Mouse (Mus musculus) small intestine, adult 2 months (tissue): ENCODE data around the gene Arsa. TPM values are rescaled to one million over a fixed set of nuclear protein-coding genes. Genes with fewer than 3 reads are reported as not detected.

Experiments
- H3K27ac ChIP-seq: fragments of 200-500 bp; 2 replicates; pipeline ENCODE4 v1.5.1; 2012; ENCODE audit warnings: low read depth, low read length, control low read depth, inconsistent platforms; ENCODE audit not compliant: insufficient read depth
- H3K27me3 ChIP-seq: fragments of 200-500 bp; 2 replicates; pipeline ENCODE4 v1.6.1; 2012; ENCODE audit warnings: mild to moderate bottlenecking, moderate library complexity, low read length, inconsistent platforms; ENCODE audit not compliant: control insufficient read depth, insufficient read depth
- H3K36me3 ChIP-seq: fragments of 200-500 bp; 2 replicates; pipeline ENCODE4 v1.6.1; 2012; ENCODE audit warnings: mild to moderate bottlenecking, low read length, control low read depth, inconsistent platforms; ENCODE audit not compliant: control insufficient read depth, insufficient read depth
- H3K4me1 ChIP-seq: fragments of 200-500 bp; 2 replicates; pipeline ENCODE4 v1.6.1; 2012; ENCODE audit warnings: low read length, inconsistent platforms, mixed read lengths; ENCODE audit not compliant: control insufficient read depth, insufficient read depth, insufficient read length
- H3K4me3 ChIP-seq: fragments of 200-500 bp; 2 replicates; pipeline ENCODE4 v1.5.1; 2012; ENCODE audit warnings: low read depth, mild to moderate bottlenecking, control low read depth, inconsistent platforms, low read length, moderate library complexity
- CTCF ChIP-seq: fragments of 200-500 bp; IDR thresholded peaks from 2 replicates; pipeline ENCODE4 v1.5.1; 2012; ENCODE audit warnings: low read depth, mild to moderate bottlenecking, control low read depth, inconsistent platforms, low read length, moderate library complexity, mixed read lengths; ENCODE audit not compliant: insufficient replicate concordance, insufficient read length; ENCODE audit errors: extremely low read depth
- POLR2A ChIP-seq: fragments of 200-500 bp; IDR thresholded peaks from 2 replicates; pipeline ENCODE4 v1.6.1; 2012; ENCODE audit warnings: low read depth, mild to moderate bottlenecking, control low read depth, inconsistent platforms, low read length, moderate library complexity
- WGBS: fragments of 180-500 bp; shearing (Covaris S2); methylation state at CpG from one replicate; pipeline ENCODE4 v1.1.7; 2018; 5-methylcytosine and 5-hydroxymethylcytosine counted together
- polyA plus RNA-seq: library from polyadenylated mRNA; depleted of rRNA; stranded (reverse); fragments of >200 nt; gene quantifications from 2 replicates; pipeline ENCODE4 v1.2.3, GENCODE M21; 2012

Gene Arsa
- polyA plus RNA-seq, 1 experiment = 30.4 TPM

GRCm38 (mm10) chr15:89475611-89476474 is 1.4 kb downstream of the Arsa start:
- Histone ChIP-seq H3K4me3 (peak overlapping the region; percentile 75), H3K36me3 (no peaks in the 10 kb centered on the region), H3K27ac (peak overlapping the region; percentile 90), H3K4me1 (peaks cover 17% of the 10 kb centered on the region), H3K27me3 (no peaks in the 10 kb centered on the region)
- WGBS = 11% methylated on average over 44 of the region's 44 CpGs
- TF ChIP-seq CTCF (no peak), POLR2A (no peak; the same call in 1 of the 2 replicates)

GRCm38 (mm10) chr15:89475293-89475600 is 2.0 kb downstream of the Arsa start:
- Histone ChIP-seq H3K27ac (no peak overlapping the region), H3K27me3 (no peaks in the 10 kb centered on the region), H3K36me3 (no peaks in the 10 kb centered on the region), H3K4me1 (peaks cover 14% of the 10 kb centered on the region), H3K4me3 (peak overlapping the region; percentile 75)
- TF ChIP-seq POLR2A = no peak
- no peak for TF ChIP-seq CTCF
- WGBS = 97% methylated on average over 7 of the region's 7 CpGs

GRCm38 (mm10) chr15:89474596-89475292 is 2.5 kb downstream of the Arsa start:
- WGBS = 95% methylated on average over 19 of the region's 19 CpGs
- no peaks in the 10 kb centered on the region for H3K36me3 ChIP-seq
- no peak overlapping the region for H3K27ac ChIP-seq
- TF ChIP-seq CTCF (no peak), POLR2A (no peak)
- H3K4me3 ChIP-seq = no peak overlapping the region
- peaks cover 13% of the 10 kb centered on the region for H3K4me1 ChIP-seq
- H3K27me3 ChIP-seq = no peaks in the 10 kb centered on the region

- WGBS = over 99% methylated on average over 8 of the region's 8 CpGs
- Histone ChIP-seq H3K27ac (no peak overlapping the region), H3K36me3 (no peaks in the 10 kb centered on the region), H3K4me3 (no peak overlapping the region), H3K27me3 (no peaks in the 10 kb centered on the region), H3K4me1 (peaks cover 13% of the 10 kb centered on the region)
- TF ChIP-seq CTCF = no peak
- no peak for TF ChIP-seq POLR2A
Observed at GRCm38 (mm10) chr15:89473921-89474320, 3.3 kb downstream of the Arsa start.

- Histone ChIP-seq H3K4me3 (no peak overlapping the region), H3K36me3 (no peaks in the 10 kb centered on the region), H3K4me1 (peaks cover 13% of the 10 kb centered on the region), H3K27ac (no peak overlapping the region), H3K27me3 (no peaks in the 10 kb centered on the region)
- TF ChIP-seq CTCF = no peak
- WGBS = 80% methylated on average over 9 of the region's 9 CpGs
Observed at GRCm38 (mm10) chr15:89473370-89473769, 3.9 kb downstream of the Arsa start.

- H3K27ac ChIP-seq = no peak overlapping the region
- TF ChIP-seq POLR2A = no peak
- TF ChIP-seq CTCF = no peak
Observed at GRCm38 (mm10) chr15:89471476-89471875, 5.7 kb downstream of the Arsa start.

GRCm38 (mm10) chr15:89468577-89468976 is 8.6 kb downstream of the Arsa start:
- no peaks in the 10 kb centered on the region for H3K36me3 ChIP-seq
- 28% methylated on average over 2 of the region's 2 CpGs for WGBS
- peaks cover 4% of the 10 kb centered on the region; the same call in 1 of the 2 replicates for H3K4me1 ChIP-seq
- H3K27ac ChIP-seq = no peak overlapping the region
- no peaks in the 10 kb centered on the region for H3K27me3 ChIP-seq
- H3K4me3 ChIP-seq = no peak overlapping the region
- TF ChIP-seq CTCF = no peak
- TF ChIP-seq POLR2A = no peak

More at GRCm38 (mm10) chr15:89471476-89471875, 5.7 kb downstream of the Arsa start:
- no peak overlapping the region for H3K4me3 ChIP-seq
- no peaks in the 10 kb centered on the region for H3K36me3 ChIP-seq
- H3K4me1 ChIP-seq = peaks cover 11% of the 10 kb centered on the region
- no peaks in the 10 kb centered on the region for H3K27me3 ChIP-seq
- WGBS = 71% methylated on average over 4 of the region's 4 CpGs
